Mouse (Mus musculus) midbrain, embryonic 13.5 days (tissue): ENCODE results near the gene Sfta2. TPM values are rescaled to one million over a fixed set of nuclear protein-coding genes. Genes with fewer than 3 reads are reported as not detected.
A peak's percentile ranks its signal among the peaks of the same experiment; 100 is the strongest.

Experiments
- ATAC-seq: fragments of 200-750 bp; cut with Nextera tagmentation; 2 replicates; pipeline ENCODE4 v1.8.0; 2017; ENCODE audit warnings: mild to moderate bottlenecking, moderate TSS enrichment, moderate library complexity
- H3K27ac ChIP-seq: fragments of 300-500 bp; sonication (generic); 2 replicates; pipeline ENCODE4 v1.5.1; 2015; ENCODE audit warnings: inconsistent platforms, mild to moderate bottlenecking, moderate library complexity
- H3K27me3 ChIP-seq: fragments of 300-500 bp; sonication (generic); 2 replicates; pipeline ENCODE4 v1.6.1; 2015; ENCODE audit warnings: mild to moderate bottlenecking, inconsistent platforms
- H3K36me3 ChIP-seq: fragments of 300-500 bp; sonication (generic); 2 replicates; pipeline ENCODE4 v1.6.1; 2015; ENCODE audit warnings: mild to moderate bottlenecking, inconsistent platforms
- H3K4me1 ChIP-seq: fragments of 300-500 bp; sonication (generic); replicated peaks from 2 replicates; pipeline ENCODE4 v1.6.1; 2015; ENCODE audit warnings: inconsistent platforms
- H3K4me2 ChIP-seq: fragments of 300-500 bp; sonication (generic); replicated peaks from 2 replicates; pipeline ENCODE4 v1.6.1; 2015; ENCODE audit warnings: moderate library complexity, mild to moderate bottlenecking, inconsistent platforms
- H3K4me3 ChIP-seq: fragments of 300-500 bp; sonication (generic); replicated peaks from 2 replicates; pipeline ENCODE4 v1.5.1; 2015; ENCODE audit warnings: mild to moderate bottlenecking, inconsistent platforms
- H3K9ac ChIP-seq: fragments of 300-500 bp; sonication (generic); replicated peaks from 2 replicates; pipeline ENCODE4 v1.6.1; 2015; ENCODE audit warnings: mild to moderate bottlenecking, inconsistent platforms
- H3K9me3 ChIP-seq: fragments of 300-500 bp; sonication (generic); 2 replicates; pipeline ENCODE4 v1.6.1; 2016; ENCODE audit warnings: mild to moderate bottlenecking, inconsistent platforms
- WGBS: fragments of 180-500 bp; shearing (Covaris S2); methylation state at CpG from one replicate; pipeline ENCODE4 v1.1.7; 2015; 5-methylcytosine and 5-hydroxymethylcytosine counted together
- polyA plus RNA-seq: library from polyadenylated mRNA; unstranded; fragments of >200 nt; fragmentation: Nextera tagmentation; extraction: Ambion mirVana; gene quantifications from 2 replicates; pipeline ENCODE4 v1.2.1, GENCODE M21; 2015

Sfta2 gene
- polyA plus RNA-seq, 1 experiment from 2014 or later, result not detected

GRCm38 (mm10) chr17:35688347-35689175 lies 87.2 kb downstream of the Sfta2 start:
- WGBS, result 93% methylated on average over 25 of the region's 25 CpGs
- H3K9me3 ChIP-seq, result no peaks in the 10 kb centered on the region
- peaks cover 98% of the 10 kb centered on the region for H3K36me3 ChIP-seq
- no peak overlapping the region for H3K27ac ChIP-seq
- H3K4me2 ChIP-seq, result no peak overlapping the region
- H3K9ac ChIP-seq, result no peak overlapping the region
- H3K27me3 ChIP-seq, result no peaks in the 10 kb centered on the region
- H3K4me1 ChIP-seq, result peaks cover 31% of the 10 kb centered on the region
- H3K4me3 ChIP-seq, result no peak overlapping the region
- no peak for ATAC-seq

GRCm38 (mm10) chr17:35689936-35690645 lies 88.7 kb downstream of the Sfta2 start:
- ATAC-seq, result no peak
- 95% methylated on average over 18 of the region's 18 CpGs for WGBS
- no peaks in the 10 kb centered on the region for H3K9me3 ChIP-seq
- no peak overlapping the region for H3K4me2 ChIP-seq
- no peaks in the 10 kb centered on the region for H3K27me3 ChIP-seq
- H3K36me3 ChIP-seq, result peaks cover 88% of the 10 kb centered on the region
- H3K27ac ChIP-seq, result no peak overlapping the region
- H3K4me1 ChIP-seq, result peaks cover 26% of the 10 kb centered on the region
- no peak overlapping the region for H3K4me3 ChIP-seq
- no peak overlapping the region; the same call in 1 of the 2 replicates for H3K9ac ChIP-seq

DNA sequence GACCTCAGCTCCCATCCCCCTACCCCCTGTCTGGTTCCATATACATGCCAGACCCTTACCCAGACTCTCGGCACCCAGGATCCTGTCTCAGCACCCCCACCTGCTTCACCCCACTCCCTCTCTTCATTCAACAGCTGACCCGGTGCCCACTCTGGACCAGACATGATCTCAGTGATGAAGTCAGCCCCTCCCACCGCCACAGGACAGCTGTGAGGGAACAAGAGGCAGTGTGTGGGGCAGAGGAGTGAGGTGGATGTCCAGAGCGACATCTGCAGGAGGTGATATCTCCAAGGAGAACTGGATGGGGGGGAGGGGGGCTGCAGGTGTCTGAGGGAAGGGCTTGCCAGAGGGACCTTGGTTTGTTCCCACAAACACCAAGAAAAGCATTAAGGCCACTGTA lies 90.5 kb downstream of the Sfta2 start:
- no peaks in the 10 kb centered on the region for H3K27me3 ChIP-seq
- no peak for ATAC-seq
- peaks cover 80% of the 10 kb centered on the region for H3K36me3 ChIP-seq
- no peak overlapping the region for H3K9ac ChIP-seq
- peaks cover 14% of the 10 kb centered on the region for H3K4me1 ChIP-seq
- no peak overlapping the region for H3K4me2 ChIP-seq
- H3K27ac ChIP-seq, result no peak overlapping the region
- H3K9me3 ChIP-seq, result peaks cover 3% of the 10 kb centered on the region; the same call in 1 of the 2 replicates
- WGBS, result 81% methylated on average over 4 of the region's 4 CpGs
- H3K4me3 ChIP-seq, result no peak overlapping the region

DNA sequence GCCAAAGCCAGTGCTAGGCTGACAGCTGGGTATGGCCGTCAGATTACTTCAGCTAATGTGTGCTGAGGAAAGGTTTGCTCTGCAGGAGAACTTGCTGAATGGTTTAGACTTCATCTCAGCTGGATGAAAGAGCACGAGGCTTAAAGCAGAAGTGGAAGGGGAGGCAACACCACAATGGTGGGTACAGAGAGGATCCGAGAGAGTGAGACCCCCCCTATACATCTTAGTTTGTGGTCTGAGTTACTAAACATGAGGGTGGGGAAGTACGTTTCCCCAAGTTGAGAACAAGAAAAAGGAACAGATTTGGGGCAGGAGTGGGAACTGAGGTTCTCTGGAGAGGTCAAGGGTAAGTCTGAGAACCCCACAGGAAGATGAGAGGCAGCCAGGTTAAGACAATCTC lies 91.0 kb downstream of the Sfta2 start:
- Histone ChIP-seq H3K27me3 (no peaks in the 10 kb centered on the region), H3K9ac (no peak overlapping the region), H3K4me3 (no peak overlapping the region), H3K27ac (no peak overlapping the region), H3K9me3 (peaks cover 3% of the 10 kb centered on the region; the same call in 1 of the 2 replicates), H3K4me1 (peaks cover 14% of the 10 kb centered on the region), H3K36me3 (peaks cover 75% of the 10 kb centered on the region), H3K4me2 (no peak overlapping the region)
- ATAC-seq, result no peak
- WGBS, result 78% methylated on average over 4 of the region's 4 CpGs

GRCm38 (mm10) chr17:35693906-35694305 lies 92.6 kb downstream of the Sfta2 start:
- ATAC-seq, result no peak
- no peak overlapping the region for H3K27ac ChIP-seq
- no peak overlapping the region for H3K4me3 ChIP-seq
- H3K9me3 ChIP-seq, result peaks cover 3% of the 10 kb centered on the region; the same call in 1 of the 2 replicates
- H3K9ac ChIP-seq, result no peak overlapping the region
- H3K27me3 ChIP-seq, result no peaks in the 10 kb centered on the region
- H3K4me1 ChIP-seq, result peaks cover 26% of the 10 kb centered on the region
- 95% methylated on average over 5 of the region's 5 CpGs for WGBS
- no peak overlapping the region for H3K4me2 ChIP-seq
- peaks cover 59% of the 10 kb centered on the region for H3K36me3 ChIP-seq

DNA sequence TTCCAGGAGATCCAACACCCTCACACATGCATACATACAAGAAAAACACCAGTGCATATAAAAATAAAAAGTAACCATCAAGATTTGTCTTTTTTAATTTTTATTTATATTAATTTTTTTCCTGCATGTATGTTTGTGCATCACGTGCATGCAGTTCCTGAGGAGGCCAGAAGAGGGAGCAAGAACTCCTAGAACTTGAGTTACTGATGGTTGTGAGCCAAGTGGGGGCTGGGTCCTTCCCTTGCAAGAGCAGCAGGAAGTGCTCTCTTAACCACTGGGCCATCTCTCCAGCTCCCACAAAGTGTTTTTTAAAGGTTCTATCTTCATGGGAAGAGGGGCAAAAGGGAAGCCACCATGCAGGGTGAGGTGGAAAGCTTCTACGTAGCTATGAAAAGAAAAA lies 93.9 kb downstream of the Sfta2 start:
- ATAC-seq, result no peak
- Histone ChIP-seq H3K27ac (no peak overlapping the region), H3K9ac (no peak overlapping the region), H3K9me3 (peaks cover 3% of the 10 kb centered on the region; the same call in 1 of the 2 replicates), H3K36me3 (peaks cover 47% of the 10 kb centered on the region), H3K27me3 (no peaks in the 10 kb centered on the region), H3K4me2 (no peak overlapping the region), H3K4me3 (no peak overlapping the region), H3K4me1 (peaks cover 36% of the 10 kb centered on the region)
- 92% methylated on average over 2 of the region's 2 CpGs for WGBS

DNA sequence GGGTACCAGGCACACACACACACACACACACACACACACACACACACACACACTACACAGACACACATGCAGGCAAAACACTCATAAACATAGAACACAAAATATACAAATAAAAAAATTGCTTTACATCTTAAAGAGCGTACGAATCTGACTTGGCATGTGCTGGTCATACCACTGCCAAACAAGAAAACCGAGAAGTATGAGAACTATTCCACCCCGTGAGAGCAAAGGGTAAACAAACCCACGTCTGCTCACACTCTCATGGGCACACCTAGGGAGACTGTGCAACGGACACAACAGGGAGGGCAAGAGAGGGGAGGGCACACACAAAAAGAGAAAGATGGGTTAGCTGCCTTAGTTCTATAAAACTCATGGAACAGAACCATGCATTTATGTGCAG lies 95.3 kb downstream of the Sfta2 start:
- peaks cover 3% of the 10 kb centered on the region; the same call in 1 of the 2 replicates for H3K9me3 ChIP-seq
- 65% methylated on average over 6 of the region's 6 CpGs for WGBS
- peak overlapping the region; percentile 41 for H3K4me3 ChIP-seq
- peak overlapping the region; percentile 99 for H3K27ac ChIP-seq
- peak overlapping the region; percentile 79 for H3K9ac ChIP-seq
- peak overlapping the region; percentile 90 for H3K4me2 ChIP-seq
- peaks cover 33% of the 10 kb centered on the region for H3K36me3 ChIP-seq
- H3K4me1 ChIP-seq, result peaks cover 40% of the 10 kb centered on the region
- H3K27me3 ChIP-seq, result no peaks in the 10 kb centered on the region
- no peak for ATAC-seq

DNA sequence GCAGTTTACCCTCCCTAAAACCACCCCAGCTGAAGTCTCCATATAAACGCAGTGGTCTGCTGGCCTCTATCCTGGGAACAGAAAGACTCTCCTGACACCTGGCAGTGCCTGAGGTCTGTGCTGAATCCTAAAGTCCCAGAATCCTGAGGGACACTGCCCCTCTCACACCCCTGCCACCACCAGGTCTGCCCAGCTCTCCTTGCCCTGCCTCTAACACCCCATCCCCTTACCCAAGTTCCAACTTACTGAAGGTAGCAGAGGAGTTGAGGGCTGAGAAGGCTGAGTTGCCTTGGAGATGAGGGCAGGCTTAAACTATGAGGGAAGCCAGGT lies 96.0 kb downstream of the Sfta2 start:
- peak overlapping the region; percentile 79 for H3K9ac ChIP-seq
- H3K27ac ChIP-seq, result peak overlapping the region; percentile 99
- H3K36me3 ChIP-seq, result peaks cover 26% of the 10 kb centered on the region
- H3K9me3 ChIP-seq, result peaks cover 3% of the 10 kb centered on the region; the same call in 1 of the 2 replicates
- H3K4me2 ChIP-seq, result peak overlapping the region; percentile 90
- peak overlapping the region; percentile 41 for H3K4me3 ChIP-seq
- WGBS, result 7% methylated on average over 1 of the region's 1 CpGs
- ATAC-seq, result no peak
- peaks cover 47% of the 10 kb centered on the region for H3K4me1 ChIP-seq
- no peaks in the 10 kb centered on the region for H3K27me3 ChIP-seq

GRCm38 (mm10) chr17:35697759-35698500 lies 96.6 kb downstream of the Sfta2 start:
- peak overlapping the region; percentile 90 for H3K4me2 ChIP-seq
- peak; percentile 75 for ATAC-seq
- H3K9ac ChIP-seq, result peak overlapping the region; percentile 79
- peak overlapping the region; percentile 99 for H3K27ac ChIP-seq
- peaks cover 50% of the 10 kb centered on the region for H3K4me1 ChIP-seq
- 1% methylated on average over 16 of the region's 16 CpGs for WGBS
- no peaks in the 10 kb centered on the region for H3K27me3 ChIP-seq
- H3K4me3 ChIP-seq, result peak overlapping the region; percentile 41
- peaks cover 21% of the 10 kb centered on the region for H3K36me3 ChIP-seq
- H3K9me3 ChIP-seq, result peaks cover 3% of the 10 kb centered on the region; the same call in 1 of the 2 replicates

DNA sequence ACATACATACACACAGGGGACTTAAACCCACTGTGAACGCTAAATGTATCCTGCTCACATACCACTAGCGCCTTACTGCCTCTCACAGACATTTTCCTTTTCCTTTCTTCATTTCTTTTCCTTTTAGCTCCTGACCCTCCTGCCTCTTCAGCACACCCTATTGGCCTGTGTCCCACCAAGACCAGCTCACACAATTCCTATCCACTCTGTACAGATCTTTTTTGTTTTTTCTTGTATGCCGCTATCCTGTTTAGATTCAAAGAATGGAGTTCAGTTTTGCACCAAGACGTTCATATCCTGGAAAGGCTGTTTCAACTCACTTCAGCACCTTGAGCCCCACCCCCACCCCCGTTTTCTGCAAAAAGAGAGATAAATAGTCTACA lies 97.1 kb downstream of the Sfta2 start:
- Histone ChIP-seq H3K27ac (peak overlapping the region; percentile 99), H3K9me3 (peaks cover 3% of the 10 kb centered on the region; the same call in 1 of the 2 replicates), H3K4me1 (peaks cover 52% of the 10 kb centered on the region), H3K27me3 (no peaks in the 10 kb centered on the region), H3K4me2 (peak overlapping the region; percentile 90), H3K36me3 (peaks cover 15% of the 10 kb centered on the region), H3K9ac (peak overlapping the region; percentile 79), H3K4me3 (peak overlapping the region; percentile 41)
- 19% methylated on average over 5 of the region's 5 CpGs for WGBS
- ATAC-seq, result no peak

DNA sequence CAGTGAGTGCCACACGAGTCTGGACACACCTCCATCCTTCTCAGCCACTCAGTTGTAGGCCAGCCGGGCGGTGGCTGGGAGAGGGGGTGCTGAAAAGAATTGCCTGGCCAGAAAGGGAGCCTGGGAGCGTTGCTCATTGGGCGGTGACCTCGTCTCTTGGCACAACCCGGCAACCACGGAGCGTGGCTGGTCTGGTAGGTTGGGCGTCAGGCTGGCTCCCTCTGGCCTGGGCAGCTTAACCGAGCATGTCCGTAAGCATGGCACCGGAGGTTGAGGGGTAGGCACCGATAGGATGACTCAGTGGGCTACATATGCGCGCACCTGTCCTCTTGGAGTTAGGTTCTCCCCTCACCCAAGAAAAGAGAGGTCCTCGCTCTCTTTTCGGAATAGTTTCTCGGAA lies 98.6 kb downstream of the Sfta2 start:
- Histone ChIP-seq H3K9ac (peak overlapping the region; percentile 98), H3K36me3 (peaks cover 11% of the 10 kb centered on the region), H3K27ac (peak overlapping the region; percentile 99), H3K4me1 (peaks cover 61% of the 10 kb centered on the region), H3K9me3 (peaks cover 3% of the 10 kb centered on the region; the same call in 1 of the 2 replicates), H3K4me3 (peak overlapping the region; percentile 85), H3K27me3 (no peaks in the 10 kb centered on the region), H3K4me2 (peak overlapping the region; percentile 90)
- 1% methylated on average over 19 of the region's 19 CpGs for WGBS
- no peak for ATAC-seq
